Mouse (Mus musculus) liver, embryonic 12.5 days (tissue): Measurements from ENCODE around the gene Msrb2. TPM values are rescaled to one million over a fixed set of nuclear protein-coding genes. Genes with fewer than 3 reads are reported as not detected.

ENCODE experiments used
- ATAC-seq: fragments of 200-750 bp; cut with Nextera tagmentation; 2 replicates; pipeline ENCODE4 v1.8.0; 2017; ENCODE audit warnings: moderate number of reproducible peaks, mild to moderate bottlenecking, moderate library complexity
- H3K27ac ChIP-seq: fragments of 300-500 bp; sonication (generic); 2 replicates; pipeline ENCODE4 v1.5.1; 2016; ENCODE audit warnings: mild to moderate bottlenecking
- H3K27me3 ChIP-seq: fragments of 300-500 bp; sonication (generic); replicated peaks from 2 replicates; pipeline ENCODE4 v1.6.1; 2016; ENCODE audit warnings: mild to moderate bottlenecking, moderate library complexity
- H3K36me3 ChIP-seq: fragments of 300-500 bp; sonication (generic); 2 replicates; pipeline ENCODE4 v1.6.1; 2016; ENCODE audit warnings: mild to moderate bottlenecking, moderate library complexity
- H3K4me1 ChIP-seq: fragments of 300-500 bp; sonication (generic); 2 replicates; pipeline ENCODE4 v1.6.1; 2016
- H3K4me2 ChIP-seq: fragments of 300-500 bp; sonication (generic); 2 replicates; pipeline ENCODE4 v1.6.1; 2016; ENCODE audit warnings: mild to moderate bottlenecking, moderate library complexity
- H3K4me3 ChIP-seq: fragments of 300-500 bp; sonication (generic); 2 replicates; pipeline ENCODE4 v1.5.1; 2016; ENCODE audit warnings: mild to moderate bottlenecking, moderate library complexity
- H3K9ac ChIP-seq: fragments of 300-500 bp; sonication (generic); 2 replicates; pipeline ENCODE4 v1.6.1; 2016; ENCODE audit warnings: mild to moderate bottlenecking, moderate library complexity
- H3K9me3 ChIP-seq: fragments of 300-500 bp; sonication (generic); replicated peaks from 2 replicates; pipeline ENCODE4 v1.6.1; 2016; ENCODE audit warnings: mild to moderate bottlenecking, moderate library complexity
- WGBS: fragments of 180-500 bp; shearing (Covaris S2); methylation state at CpG from one replicate; pipeline ENCODE4 v1.1.7; 2016; ENCODE audit not compliant: insufficient replicate concordance; 5-methylcytosine and 5-hydroxymethylcytosine counted together
- polyA plus RNA-seq: library from polyadenylated mRNA; unstranded; fragments of >200 nt; fragmentation: Nextera tagmentation; extraction: Ambion mirVana; gene quantifications from 2 replicates; pipeline ENCODE4 v1.2.1, GENCODE M21; 2016

Msrb2 gene
- 10.3 and 11.2 TPM in 2 replicates for polyA plus RNA-seq

DNA sequence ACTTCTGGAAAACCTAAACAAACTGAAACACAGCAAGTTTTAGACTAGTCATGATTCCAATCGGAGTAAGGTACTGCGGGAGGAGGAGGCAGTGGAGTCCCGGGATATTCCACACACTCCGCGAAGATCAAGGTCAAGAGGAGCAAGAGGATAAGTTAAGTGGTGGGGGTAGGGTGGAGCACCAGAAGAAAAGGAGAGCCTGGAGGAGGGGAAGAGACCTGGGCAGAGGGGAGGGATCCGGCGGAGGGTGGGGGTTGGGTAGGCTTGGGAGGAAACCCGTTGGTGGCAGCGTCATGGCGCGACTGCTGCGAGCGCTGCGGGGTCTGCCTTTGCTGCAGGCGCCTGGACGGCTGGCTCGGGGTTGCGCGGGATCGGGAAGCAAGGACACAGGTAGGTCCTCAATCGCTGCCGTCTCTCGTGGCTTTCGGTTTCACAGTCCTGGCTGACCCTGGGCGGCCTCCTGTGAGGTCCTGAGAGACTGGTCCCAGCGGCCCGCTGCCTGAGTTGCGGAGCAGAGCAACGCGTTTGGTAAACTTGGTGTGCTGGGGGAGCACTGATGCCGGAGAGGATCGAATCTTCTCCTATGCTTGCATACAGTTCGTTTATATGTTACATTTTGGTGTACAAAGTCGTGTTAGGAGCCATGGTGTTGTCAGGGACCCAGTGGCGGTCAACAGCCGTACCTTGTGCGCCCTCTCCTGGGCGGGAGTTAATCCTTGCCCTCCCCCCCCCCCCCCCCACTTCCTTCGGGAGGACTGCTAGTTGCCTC, at the start of gene Msrb2:
Gene Msrb2 (plus strand): TSS at position 51 of the 769 bp plus-strand sequence.
- under 1% methylated on average over 39 of the region's 39 CpGs for WGBS
- H3K36me3 ChIP-seq: no peaks in the 10 kb centered on the region
- peak within 1 kb of the TSS; percentile 76 for H3K9ac ChIP-seq
- peak; percentile 85 for ATAC-seq
- no peaks in the 10 kb centered on the region for H3K27me3 ChIP-seq
- peak within 1 kb of the TSS; percentile 75 for H3K27ac ChIP-seq
- peak within 1 kb of the TSS; percentile 77 for H3K4me2 ChIP-seq
- H3K4me1 ChIP-seq: peaks cover 12% of the 10 kb centered on the region; the same call in 1 of the 2 replicates
- no peaks in the 10 kb centered on the region for H3K9me3 ChIP-seq
- H3K4me3 ChIP-seq: peak within 1 kb of the TSS; percentile 75

DNA sequence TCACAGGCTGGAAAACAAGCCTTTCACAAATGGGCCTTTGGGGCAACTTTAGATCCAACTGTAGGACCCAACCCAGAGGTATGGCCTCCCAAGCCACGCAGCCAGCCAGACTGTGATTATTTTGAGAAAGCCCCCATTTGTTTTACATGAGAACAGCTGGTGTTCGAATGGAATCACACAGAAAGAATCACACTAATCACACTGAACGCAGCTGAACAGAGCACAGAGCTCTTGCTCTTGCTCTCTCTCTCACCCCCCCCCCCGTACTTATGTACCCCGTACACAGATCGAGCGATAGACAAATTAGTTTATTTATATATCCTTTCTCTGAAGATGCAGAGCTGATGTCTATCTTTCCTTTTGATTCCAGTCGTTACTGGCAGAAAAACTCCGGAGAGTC, 48.8 kb upstream of the Msrb2 start:
- H3K27me3 ChIP-seq: no peaks in the 10 kb centered on the region
- no peak overlapping the region for H3K27ac ChIP-seq
- no peaks in the 10 kb centered on the region for H3K36me3 ChIP-seq
- peaks cover 16% of the 10 kb centered on the region for H3K4me1 ChIP-seq
- ATAC-seq: no peak
- H3K9me3 ChIP-seq: no peaks in the 10 kb centered on the region
- 72% methylated on average over 9 of the region's 9 CpGs for WGBS
- H3K4me3 ChIP-seq: no peak overlapping the region
- no peak overlapping the region for H3K4me2 ChIP-seq
- H3K9ac ChIP-seq: no peak overlapping the region

DNA sequence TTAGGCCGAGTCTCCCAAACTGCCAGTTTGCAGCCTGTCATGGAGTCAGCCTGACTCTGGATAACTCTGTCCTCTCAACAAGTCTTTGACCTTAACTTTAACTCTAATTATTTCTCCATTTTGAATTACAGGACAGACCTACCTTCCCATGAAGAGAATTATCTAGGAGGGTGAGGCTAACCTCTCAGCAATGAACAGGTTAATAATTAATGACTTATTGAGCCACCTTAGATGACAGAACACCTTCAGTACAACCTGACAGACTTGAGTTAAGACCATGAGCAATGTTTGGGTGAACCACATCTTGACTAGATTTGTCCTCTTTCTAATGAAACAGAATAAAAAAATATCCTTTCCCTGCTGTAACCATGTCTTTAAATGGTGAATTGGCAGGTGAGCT, 44.9 kb upstream of the Msrb2 start:
- H3K9me3 ChIP-seq: no peaks in the 10 kb centered on the region
- H3K4me2 ChIP-seq: no peak overlapping the region
- 44% methylated on average over 1 of the region's 1 CpGs for WGBS
- no peaks in the 10 kb centered on the region for H3K36me3 ChIP-seq
- H3K27ac ChIP-seq: no peak overlapping the region
- no peak for ATAC-seq
- no peaks in the 10 kb centered on the region for H3K4me1 ChIP-seq
- H3K27me3 ChIP-seq: no peaks in the 10 kb centered on the region
- H3K9ac ChIP-seq: no peak overlapping the region
- no peak overlapping the region for H3K4me3 ChIP-seq

DNA sequence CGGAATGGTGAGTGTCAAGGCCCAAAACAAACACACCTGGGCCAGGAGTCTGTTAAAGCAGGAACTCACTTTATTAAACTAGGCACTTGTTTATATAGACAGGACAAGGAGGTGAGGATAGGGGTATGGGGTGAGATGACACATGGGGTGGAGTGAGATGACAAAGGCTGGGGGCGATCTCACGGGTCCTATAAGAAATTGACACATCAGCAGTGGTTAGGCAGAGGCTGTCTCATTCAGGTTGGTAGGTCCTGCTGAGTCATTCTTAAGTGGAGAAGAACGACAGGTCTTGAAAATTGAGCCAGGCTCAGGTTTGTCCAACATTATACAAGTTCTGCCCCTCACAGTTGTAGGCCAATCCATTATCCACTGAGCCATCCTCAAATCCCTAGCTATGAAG, 43.4 kb upstream of the Msrb2 start:
- Histone ChIP-seq H3K4me1 (no peaks in the 10 kb centered on the region), H3K4me3 (no peak overlapping the region), H3K27ac (no peak overlapping the region), H3K9ac (no peak overlapping the region), H3K9me3 (no peaks in the 10 kb centered on the region), H3K27me3 (no peaks in the 10 kb centered on the region), H3K4me2 (no peak overlapping the region), H3K36me3 (no peaks in the 10 kb centered on the region)
- ATAC-seq: no peak
- WGBS: 51% methylated on average over 4 of the region's 4 CpGs

DNA sequence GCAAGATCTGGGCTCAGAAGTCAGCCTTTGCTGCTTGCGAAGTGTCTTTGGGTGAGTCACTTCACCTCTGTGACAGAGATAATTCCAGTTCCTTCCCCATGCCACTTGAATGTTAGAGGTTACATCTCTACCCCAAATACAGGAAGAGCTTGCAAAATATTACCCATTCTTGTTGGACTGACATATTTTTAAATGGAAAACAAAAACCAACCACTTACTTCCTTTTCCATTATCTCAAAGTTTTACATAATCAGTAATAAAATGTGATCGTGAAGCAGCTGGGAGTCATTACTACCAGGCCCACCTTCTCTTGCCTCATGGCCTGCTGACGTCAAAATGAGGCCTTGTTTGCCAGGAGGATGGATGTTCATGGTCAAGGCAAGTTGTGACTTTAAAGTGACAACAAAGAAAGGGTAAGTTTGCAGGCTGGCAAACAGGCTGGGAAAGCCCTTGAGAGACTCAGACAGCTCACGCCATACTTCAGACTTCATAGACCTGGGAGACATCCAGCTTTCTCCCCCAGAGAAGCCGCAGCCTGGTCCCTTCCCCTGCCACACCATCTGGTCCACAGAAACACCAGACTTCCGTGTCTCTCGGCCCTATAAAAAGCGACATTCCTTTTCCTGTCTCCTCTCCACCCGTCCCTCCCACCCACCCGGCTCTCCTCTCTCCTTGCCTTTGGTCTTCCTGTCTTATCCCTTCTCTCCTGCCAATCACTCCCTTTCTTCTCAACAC, 27.2 kb upstream of the Msrb2 start:
- Histone ChIP-seq H3K27ac (no peak overlapping the region), H3K4me3 (no peak overlapping the region), H3K36me3 (no peaks in the 10 kb centered on the region), H3K4me2 (peak overlapping the region; percentile 33), H3K27me3 (no peaks in the 10 kb centered on the region), H3K4me1 (no peaks in the 10 kb centered on the region; the same call in 1 of the 2 replicates), H3K9ac (no peak overlapping the region), H3K9me3 (no peaks in the 10 kb centered on the region)
- ATAC-seq: no peak
- WGBS: 29% methylated on average over 10 of the region's 10 CpGs

DNA sequence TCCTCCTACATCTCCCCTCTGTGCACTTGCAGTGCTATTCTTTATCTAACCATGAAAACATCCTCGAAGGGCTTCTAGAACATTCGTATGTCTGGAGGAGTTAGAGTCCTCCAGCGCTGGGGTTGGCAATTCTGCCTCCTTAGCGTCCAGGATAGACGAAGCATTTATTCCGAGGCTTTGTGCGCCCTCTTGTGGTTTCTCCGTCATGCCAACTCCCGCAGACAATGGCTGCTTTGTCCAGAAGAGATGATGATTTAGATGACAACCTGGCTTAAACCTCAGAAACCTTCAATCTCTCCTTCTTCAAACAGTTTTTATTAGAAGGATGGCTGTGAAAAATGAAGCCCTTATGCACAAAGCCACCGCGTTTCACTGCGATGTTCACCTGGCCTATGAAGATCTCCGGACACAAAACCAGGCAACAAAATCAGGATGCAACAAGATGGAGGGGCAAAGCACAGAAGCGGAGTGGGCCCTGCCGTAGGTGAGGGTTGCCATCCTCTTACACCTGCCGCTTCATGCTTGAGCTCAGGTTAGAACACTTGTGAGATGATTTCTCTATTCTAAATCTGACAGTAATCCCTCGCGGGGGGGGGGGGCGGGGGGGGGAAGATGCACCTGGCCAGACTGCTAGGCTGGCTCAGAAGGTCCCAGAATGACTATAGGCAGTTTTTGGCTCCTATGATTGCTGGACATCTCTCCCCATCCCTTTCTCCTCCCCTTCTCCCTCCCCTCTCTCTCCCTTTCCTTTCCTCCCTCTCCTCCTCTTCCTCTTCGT, 26.4 kb upstream of the Msrb2 start:
- H3K4me3 ChIP-seq: no peak overlapping the region
- H3K36me3 ChIP-seq: no peaks in the 10 kb centered on the region
- no peak overlapping the region for H3K9ac ChIP-seq
- no peaks in the 10 kb centered on the region for H3K27me3 ChIP-seq
- no peaks in the 10 kb centered on the region; the same call in 1 of the 2 replicates for H3K4me1 ChIP-seq
- peak; percentile 44; the same call in 1 of the 2 replicates for ATAC-seq
- H3K4me2 ChIP-seq: peak overlapping the region; percentile 33
- H3K27ac ChIP-seq: no peak overlapping the region
- no peaks in the 10 kb centered on the region for H3K9me3 ChIP-seq
- 21% methylated on average over 19 of the region's 20 CpGs for WGBS

DNA sequence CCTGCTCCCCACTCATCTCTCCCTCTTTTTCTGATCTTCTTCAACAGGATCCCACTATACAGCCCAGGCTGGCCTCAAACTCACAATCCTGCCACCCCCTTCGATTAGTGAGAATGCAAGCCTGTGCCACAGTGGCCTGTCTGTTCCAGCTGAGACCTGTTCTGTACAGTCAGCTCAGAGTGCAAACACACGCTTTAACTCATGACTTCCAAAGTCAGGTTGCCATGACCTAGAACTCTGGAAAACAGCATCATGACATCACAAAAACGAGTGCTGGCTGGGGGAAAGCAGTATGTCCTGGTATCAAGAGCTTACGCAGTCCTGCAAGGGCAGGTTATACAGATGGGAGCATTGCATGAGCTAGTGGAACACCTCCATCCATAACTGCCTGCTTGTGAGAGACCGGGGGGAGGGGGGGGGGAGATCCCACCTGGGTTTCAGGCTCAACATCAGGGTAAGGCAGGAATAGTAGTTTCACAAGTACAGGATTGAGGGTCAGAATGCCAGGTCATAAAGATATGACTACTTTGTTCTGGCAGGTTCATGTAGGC, 25.8 kb upstream of the Msrb2 start:
- no peak overlapping the region for H3K27ac ChIP-seq
- H3K36me3 ChIP-seq: no peaks in the 10 kb centered on the region
- no peaks in the 10 kb centered on the region; the same call in 1 of the 2 replicates for H3K4me1 ChIP-seq
- H3K4me2 ChIP-seq: no peak overlapping the region
- no peak overlapping the region for H3K9ac ChIP-seq
- H3K4me3 ChIP-seq: no peak overlapping the region
- no peaks in the 10 kb centered on the region for H3K9me3 ChIP-seq
- H3K27me3 ChIP-seq: no peaks in the 10 kb centered on the region
- 57% methylated on average over 5 of the region's 5 CpGs for WGBS
- no peak for ATAC-seq

DNA sequence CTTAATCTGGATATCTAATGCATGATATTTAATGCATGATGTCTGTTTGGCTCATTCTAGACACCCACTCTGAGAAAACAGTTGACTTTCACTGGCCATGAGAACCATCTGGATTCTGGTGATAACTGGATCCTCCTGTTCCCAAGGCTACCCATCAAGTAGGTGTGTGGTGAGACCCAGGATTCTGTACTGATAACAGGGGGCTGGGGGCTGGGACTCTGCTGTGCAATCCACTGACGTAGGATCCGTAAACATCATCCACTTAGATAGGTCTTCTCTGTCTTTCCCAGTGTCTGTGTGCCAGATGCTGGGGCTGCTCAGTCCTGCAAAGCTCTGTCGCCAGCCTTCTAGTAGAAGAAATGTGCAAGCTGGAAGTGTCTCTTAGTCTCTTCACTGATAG, 22.8 kb upstream of the Msrb2 start:
- H3K4me1 ChIP-seq: no peaks in the 10 kb centered on the region; the same call in 1 of the 2 replicates
- 48% methylated on average over 3 of the region's 3 CpGs for WGBS
- no peaks in the 10 kb centered on the region for H3K27me3 ChIP-seq
- H3K4me3 ChIP-seq: no peak overlapping the region
- no peak overlapping the region for H3K27ac ChIP-seq
- no peak overlapping the region for H3K9ac ChIP-seq
- H3K9me3 ChIP-seq: no peaks in the 10 kb centered on the region
- no peak overlapping the region for H3K4me2 ChIP-seq
- peak; percentile 51; the same call in 1 of the 2 replicates for ATAC-seq
- H3K36me3 ChIP-seq: no peaks in the 10 kb centered on the region

DNA sequence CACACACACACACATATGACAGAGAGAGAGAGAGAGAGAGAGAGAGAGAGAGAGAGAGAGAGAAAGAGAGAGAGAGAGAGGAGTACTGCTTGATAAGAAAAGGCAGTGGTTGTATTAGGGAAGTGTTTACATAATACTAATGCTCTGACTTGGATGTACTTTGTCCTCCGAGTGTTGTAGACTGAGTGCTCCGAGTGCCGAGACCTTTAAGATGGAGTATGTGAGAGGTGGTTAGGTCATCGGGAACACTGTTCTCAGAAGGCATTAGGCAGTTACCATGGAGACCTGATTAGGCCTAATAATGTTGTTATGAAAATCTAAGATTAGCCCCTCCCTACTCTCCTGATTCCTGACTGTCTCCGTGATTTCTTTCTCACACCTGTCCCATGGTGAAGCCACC, 21.1 kb upstream of the Msrb2 start:
- Histone ChIP-seq H3K36me3 (no peaks in the 10 kb centered on the region), H3K4me3 (no peak overlapping the region), H3K27me3 (no peaks in the 10 kb centered on the region), H3K9ac (no peak overlapping the region), H3K27ac (no peak overlapping the region), H3K9me3 (no peaks in the 10 kb centered on the region), H3K4me1 (no peaks in the 10 kb centered on the region; the same call in 1 of the 2 replicates), H3K4me2 (no peak overlapping the region)
- no peak for ATAC-seq
- 65% methylated on average over 5 of the region's 5 CpGs for WGBS

DNA sequence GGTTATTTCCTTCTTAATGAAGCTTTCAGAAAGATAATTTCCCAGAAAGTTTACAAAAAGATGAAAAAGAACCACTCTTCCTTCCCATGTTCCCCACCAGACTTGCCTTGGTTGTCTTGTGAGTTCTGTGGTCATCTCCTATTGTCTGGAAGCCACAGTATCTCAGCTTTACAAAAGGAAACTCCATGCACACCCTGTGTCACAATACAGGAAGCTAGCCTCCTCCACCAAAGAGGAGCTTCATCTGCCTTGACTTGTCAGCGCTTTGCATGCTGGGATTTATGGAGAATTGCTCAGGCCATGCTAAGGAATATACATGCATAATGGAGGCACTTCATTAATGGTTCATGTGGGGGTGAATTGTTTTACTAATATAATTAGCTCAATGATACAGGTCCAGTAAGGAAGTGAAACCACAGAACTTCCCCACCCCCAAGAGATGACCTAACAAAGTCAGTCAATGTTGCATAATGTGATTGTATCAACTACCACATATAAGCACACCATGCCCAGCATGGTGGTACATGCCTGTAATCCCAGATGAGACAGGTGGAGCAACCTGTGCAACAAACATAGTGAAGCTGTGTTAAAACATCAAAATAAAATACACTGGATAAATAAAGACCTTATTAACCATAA, 19.5 kb upstream of the Msrb2 start:
- H3K9ac ChIP-seq: no peak overlapping the region

DNA sequence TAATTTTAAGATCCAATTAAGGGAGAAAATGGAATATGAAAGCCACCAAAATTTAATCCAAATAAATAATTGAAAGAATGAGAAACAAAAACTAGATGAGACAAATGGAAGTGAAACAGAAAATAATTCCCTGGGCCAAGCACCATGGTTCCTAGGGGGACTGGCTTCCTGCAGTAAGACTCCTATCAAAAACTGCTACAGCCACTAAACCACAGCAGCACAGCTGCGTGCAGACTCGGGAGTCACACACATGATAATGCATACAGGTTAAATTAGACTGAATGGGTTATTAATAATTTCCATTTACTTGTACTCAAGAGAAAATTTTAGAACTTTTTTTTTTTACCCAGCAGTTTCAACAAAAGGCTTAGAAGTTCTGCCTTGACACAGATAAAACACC, 18.1 kb upstream of the Msrb2 start:
- Histone ChIP-seq H3K27me3 (no peaks in the 10 kb centered on the region), H3K36me3 (no peaks in the 10 kb centered on the region), H3K9ac (no peak overlapping the region), H3K4me1 (no peaks in the 10 kb centered on the region), H3K27ac (no peak overlapping the region), H3K4me3 (no peak overlapping the region), H3K9me3 (no peaks in the 10 kb centered on the region), H3K4me2 (no peak overlapping the region)
- ATAC-seq: no peak
- 59% methylated on average over 2 of the region's 2 CpGs for WGBS

More for the DNA sequence above, 19.5 kb upstream of the Msrb2 start:
- Histone ChIP-seq H3K9me3 (no peaks in the 10 kb centered on the region), H3K4me2 (no peak overlapping the region), H3K36me3 (no peaks in the 10 kb centered on the region), H3K4me1 (no peaks in the 10 kb centered on the region; the same call in 1 of the 2 replicates), H3K27me3 (no peaks in the 10 kb centered on the region), H3K27ac (no peak overlapping the region), H3K4me3 (no peak overlapping the region)
- 53% methylated on average over 1 of the region's 1 CpGs for WGBS
- ATAC-seq: no peak
